Mouse (Mus musculus) MN1 (cell line): ENCODE results near the gene Zfp874a.
"Not testable (repeated sequence)": the region's sequence is repeated elsewhere in the genome, so short reads cannot be mapped to it uniquely, and the experiment has no call there.

Source experiments
- DNase-seq: peaks from one replicate; pipeline ENCODE4 v3.0.0-alpha.2; 2016; ENCODE audit warnings: low spot score

Gene Zfp874a

DNA sequence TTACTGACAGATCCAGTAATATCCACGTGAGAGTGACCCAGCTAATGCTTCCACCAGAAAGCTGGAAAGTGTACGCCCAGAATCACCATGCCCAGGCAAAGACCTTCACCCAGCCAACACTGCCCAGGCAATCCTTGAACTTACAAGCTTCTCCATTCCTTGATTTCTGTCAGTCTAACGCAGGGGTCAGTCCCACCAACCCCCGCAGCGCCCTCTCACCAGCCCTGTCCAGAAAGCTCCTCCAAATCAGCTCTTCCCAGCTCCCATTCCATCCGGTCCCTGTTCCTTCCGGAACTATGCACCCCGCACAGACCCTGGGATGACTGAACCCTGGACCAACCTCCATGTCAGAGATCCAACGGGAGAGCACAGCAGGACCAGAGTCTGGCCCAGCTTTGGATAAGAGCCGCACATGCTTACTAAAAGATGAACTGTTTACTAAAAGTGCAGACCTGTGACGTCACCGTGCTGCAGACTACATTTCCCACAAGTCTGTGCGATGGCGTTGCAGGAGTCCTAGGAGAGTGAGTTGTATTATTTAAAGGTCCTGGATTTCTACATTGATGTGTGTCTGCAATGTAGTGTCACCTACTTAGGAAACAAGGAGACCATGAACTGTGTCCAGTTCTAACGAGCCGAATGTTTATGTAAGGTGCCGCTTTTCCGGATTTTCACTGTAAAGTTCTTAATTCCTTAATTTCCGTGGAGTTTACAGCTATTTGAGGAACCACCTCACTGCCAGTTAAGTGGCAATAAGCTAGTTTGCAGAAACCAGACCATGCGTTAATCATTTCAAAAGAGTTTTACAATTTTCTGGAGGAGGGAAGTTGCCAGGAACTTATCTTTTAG, at the start of gene Zfp874a:
Gene Zfp874a (minus strand): TSS at position 453 of the 849 bp plus-strand sequence.
- DNase-seq: peak; percentile 88

- no peak for DNase-seq
Observed at GRCm38 (mm10) chr13:67500908-67501307, 49.5 kb upstream of the Zfp874a start.

DNA sequence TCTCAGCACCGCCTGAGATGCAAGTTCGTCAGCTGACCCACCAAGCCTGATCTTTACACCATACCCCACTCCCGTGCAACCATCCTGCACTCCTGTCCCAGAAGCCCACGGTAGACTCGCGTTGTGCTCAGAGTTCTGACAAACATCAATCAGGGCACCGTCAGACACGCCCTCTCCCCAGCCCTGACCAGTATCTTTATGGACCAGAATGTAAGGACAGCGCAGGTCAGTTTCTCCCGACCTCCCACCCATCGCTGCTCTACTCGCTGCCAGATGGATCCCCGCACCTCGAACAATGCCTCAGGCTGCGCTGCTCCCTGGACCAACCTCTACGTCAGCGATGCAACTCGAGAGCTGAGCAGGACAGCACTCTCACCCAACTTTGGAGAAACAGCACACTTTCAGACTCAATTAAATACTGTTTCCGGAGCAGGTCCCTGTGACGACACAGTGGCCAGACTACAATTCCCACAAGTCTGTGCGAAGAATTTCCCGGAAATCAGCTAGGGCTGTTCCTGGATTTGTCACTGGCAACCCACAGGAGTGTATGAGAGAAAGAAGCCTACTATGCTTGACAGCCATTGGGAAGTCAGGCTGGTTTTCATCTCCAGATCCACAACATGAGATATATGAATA, 48.8 kb upstream of the Zfp874a start, which contains the start of gene Zfp58:
Gene Zfp58 (minus strand): TSS at position 472 of the 636 bp plus-strand sequence.
- peak; percentile 87 for DNase-seq

- DNase-seq: no peak
Observed at GRCm38 (mm10) chr13:67495631-67496030, 44.2 kb upstream of the Zfp874a start.

GRCm38 (mm10) chr13:67484424-67484811, 33.0 kb upstream of the Zfp874a start:
- no peak for DNase-seq

DNA sequence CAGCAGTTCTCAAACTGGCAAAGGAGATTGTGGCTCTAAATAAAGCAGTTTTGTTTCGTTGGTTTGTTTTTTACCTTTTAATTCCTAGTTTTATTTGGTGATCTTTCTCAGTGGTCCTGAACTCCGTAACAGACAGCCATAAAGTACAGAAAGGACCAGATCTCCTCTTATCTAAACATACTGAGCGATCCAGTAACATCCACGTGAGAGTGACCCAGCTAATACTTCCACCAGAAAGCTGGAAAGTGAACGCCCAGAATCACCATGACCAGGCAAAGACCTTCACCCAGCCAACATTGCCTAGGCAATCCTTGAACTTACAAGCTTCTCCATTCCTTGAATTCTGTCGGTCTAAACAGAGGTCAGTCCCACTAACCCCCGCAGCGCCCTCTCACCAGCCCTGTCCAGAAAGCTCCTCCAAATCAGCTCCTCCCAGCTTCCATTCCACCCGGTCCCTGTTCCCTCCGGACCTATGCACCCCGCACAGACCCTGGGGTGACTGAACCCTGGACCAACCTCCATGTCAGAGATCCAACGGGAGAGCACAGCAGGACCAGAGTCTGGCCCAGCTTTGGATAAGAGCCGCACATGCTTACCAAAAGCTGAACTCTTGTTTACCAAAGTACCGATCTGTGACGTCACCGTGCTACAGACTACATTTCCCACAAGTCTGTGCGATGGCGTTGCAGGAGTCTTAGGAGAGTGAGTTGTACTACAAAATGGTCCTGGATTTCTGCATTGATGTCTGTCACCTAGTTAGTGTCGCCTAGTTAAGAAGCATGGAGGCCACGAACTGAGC, 32.4 kb upstream of the Zfp874a start, which contains the start of gene Zfp874b:
Gene Zfp874b (minus strand): TSS at position 634 of the 799 bp plus-strand sequence.
- peak; percentile 88 for DNase-seq

- peak; percentile 24 for DNase-seq
Observed at GRCm38 (mm10) chr13:67481528-67481927, 30.1 kb upstream of the Zfp874a start.

DNA sequence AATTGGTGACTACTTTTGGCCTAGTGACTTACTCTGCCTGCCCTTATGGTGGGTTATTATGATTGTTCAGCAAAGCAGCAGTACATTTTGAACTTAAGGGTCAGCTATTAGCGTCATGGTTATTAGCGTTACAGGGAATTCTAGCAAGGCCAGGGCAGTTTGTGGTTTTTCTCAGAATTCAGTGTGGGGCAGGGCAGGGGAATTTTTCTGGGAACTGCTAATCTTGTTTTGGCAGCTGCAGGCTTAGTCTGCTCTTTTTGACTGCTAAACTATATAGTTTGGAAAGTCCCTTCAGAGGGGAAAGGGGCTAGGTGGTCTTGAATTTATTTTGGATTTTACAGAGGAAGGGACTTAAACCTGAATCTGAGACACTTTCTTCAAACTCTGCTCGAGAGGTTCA, 17.9 kb upstream of the Zfp874a start:
- DNase-seq: no peak

GRCm38 (mm10) chr13:67463506-67464185, 12.2 kb upstream of the Zfp874a start:
- DNase-seq: not testable (repeated sequence)

DNA sequence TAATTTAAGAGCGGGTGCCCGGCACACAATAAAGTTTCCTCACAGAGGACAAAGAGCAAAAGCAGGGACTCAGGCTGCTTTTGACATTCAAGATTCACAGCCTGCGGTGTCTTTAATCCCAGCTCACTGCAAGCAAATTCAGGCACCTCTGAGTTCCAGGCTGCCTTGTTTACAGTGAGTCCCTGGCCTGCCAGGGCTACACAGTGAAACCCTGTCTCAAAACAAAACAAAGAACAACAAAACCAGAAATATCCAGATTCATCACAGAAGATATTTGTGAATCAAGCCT, 541 bp upstream of the Zfp874a start:
- peak; percentile 17 for DNase-seq

DNA sequence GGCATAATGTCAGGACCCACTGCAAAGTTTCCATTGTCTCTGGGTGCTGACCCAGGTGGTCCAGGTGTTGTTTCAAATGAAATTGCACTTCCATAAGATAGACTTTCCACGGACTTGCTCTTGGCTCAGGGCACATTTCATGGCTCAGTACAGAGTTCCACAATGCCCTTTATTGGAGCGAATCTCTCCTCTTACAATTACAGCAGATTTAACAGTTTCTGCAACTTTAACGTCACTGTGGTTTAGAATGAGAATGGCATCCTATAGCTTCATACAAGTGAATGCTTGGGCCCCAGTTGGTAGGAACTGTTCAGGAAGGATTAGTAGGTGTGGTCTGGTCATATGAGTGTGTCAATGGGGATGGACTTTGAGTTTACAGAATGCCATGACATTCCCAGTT, 14.3 kb downstream of the Zfp874a start:
- not testable (repeated sequence) for DNase-seq

DNA sequence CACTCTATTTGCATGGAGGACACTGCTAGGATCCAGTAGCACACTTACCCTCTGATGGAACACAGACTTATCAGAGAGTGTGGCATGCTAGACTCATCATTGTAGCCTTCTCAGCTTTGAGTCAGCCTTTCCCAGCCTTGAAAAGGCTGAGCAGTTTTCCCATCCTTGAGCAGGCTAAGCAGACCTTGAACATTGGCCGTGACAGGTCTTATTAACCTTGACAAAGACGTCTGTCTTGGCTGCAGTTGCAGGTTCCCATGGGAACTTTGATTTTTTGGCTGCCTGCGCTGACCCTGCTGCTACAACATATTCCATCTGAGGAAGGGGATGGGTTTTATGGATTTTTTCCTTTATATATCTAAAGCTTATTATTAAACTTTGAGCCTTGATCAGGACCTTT, 23.3 kb downstream of the Zfp874a start:
- no peak for DNase-seq

DNA sequence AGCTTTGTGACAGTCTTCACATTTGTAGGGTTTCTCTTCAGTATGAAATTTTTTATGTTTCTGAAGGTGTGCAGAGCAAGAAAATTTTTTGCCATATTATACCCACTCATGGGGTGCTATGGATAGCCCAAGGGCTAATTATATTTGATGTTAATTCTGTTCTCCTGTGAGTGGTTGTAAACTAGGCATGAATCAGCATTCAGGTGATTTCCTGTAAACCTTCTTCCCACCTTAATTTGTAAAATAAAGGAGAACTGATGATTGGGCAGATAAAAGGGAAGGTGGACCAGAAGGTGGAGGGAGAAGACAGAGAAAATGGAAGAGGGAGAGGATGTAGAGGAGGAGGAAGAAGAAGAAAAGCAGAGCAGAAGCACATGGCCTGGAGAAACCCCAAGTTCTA, 25.7 kb downstream of the Zfp874a start:
- DNase-seq: not testable (repeated sequence)

DNA sequence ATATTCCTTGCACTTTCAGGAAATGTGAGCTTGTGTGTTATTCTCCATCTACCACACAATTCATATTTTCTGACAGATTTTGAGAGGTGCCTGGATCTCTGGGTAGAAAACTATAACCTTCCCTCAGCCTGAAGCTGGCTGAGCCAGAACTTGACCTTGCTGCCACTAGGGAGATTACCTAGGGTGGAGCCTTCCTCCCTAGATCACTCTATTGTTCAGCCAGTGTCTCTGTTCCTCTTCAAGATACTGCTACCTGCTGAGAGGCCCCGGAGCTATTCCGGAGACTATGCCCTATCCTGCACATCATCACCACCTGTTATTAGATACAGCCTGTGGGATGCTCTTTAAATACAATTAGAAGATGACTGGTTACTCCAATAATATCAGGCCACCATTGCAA, 28.9 kb downstream of the Zfp874a start:
- DNase-seq: not testable (repeated sequence)

DNA sequence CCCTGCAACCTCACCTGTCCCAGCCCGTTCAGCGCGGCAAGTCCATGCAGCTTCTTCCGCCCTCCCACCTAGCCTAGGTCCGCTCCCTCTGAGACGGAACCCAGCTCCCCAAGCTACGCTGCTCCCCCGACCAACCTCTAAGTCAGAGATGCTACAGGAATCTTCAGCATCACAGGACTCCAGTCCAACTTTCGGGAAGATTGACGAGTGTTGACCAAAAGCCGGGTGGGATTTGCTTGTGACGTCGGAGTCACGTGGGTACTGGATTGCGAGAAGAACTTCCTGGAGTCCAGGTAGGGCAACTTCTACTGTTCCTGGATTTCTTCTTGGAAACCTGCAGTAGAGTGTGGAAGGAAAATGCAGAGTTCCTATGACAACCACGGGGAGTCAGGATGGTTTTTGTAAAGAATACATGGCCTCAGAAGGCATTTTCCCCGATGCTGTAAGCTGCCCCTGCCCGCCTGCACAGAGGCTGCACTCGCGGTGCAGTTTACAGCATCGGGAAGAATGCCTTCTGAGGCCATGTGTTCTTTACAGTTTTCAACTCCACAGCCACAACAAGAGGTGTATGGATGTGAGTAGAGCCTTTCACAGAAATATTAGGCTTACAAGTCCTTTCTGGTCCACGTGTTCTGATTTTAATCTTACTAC, 30.1 kb downstream of the Zfp874a start, which contains the start of gene Zfp459:
Gene Zfp459 (minus strand): TSS at position 212 of the 651 bp plus-strand sequence.
- DNase-seq: peak; percentile 13

DNA sequence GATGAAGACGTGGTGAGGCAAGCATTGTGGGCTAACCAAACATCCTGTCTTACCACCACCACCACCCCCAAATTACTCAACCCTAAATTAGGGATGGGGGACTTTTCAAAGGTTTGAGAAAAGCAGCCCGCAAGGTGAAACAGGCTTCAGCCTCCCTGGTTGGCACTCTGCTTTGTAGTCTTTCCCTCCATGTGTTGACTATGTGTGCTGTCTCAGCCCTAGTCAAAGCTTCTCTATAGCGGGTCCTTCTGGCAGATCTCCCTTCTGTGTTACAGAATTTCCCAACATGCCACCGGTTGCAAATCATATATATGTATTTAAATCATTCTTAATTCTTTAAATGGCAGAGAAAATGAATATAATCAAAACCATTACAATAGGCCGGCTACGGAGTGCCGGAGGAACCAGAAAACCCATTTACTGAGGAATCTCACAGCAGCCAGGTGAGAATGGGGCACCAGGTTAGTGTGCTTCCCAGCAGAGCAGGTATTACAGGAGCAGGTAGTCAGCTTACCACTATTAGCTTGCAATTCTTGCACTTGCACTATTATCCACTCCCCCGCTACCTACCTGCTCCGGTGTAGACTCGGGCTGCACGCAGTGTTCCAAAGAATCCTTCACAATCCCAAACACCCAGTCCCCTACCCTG, 30.7 kb downstream of the Zfp874a start:
- DNase-seq: no peak

DNA sequence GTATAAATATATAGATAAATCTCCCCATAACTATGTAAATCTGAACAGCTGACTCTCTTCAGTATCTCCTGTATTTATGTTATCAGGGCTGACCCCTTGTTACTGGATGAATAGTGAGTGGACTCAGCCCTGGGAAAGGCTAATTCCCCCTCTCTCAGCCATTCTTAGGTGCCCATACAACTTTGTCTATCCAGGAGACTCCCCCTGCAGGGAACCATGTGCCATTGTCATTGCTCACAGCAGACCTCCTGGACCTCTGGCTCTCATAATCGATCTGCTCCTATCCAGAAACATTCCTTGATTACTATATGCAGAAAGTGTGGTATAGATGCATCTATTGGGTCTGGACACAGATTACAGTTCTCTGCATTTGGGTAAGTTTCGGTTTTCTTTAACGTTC, 34.6 kb downstream of the Zfp874a start:
- no peak for DNase-seq

GRCm38 (mm10) chr13:67415759-67416158, 35.7 kb downstream of the Zfp874a start:
- no peak for DNase-seq

DNA sequence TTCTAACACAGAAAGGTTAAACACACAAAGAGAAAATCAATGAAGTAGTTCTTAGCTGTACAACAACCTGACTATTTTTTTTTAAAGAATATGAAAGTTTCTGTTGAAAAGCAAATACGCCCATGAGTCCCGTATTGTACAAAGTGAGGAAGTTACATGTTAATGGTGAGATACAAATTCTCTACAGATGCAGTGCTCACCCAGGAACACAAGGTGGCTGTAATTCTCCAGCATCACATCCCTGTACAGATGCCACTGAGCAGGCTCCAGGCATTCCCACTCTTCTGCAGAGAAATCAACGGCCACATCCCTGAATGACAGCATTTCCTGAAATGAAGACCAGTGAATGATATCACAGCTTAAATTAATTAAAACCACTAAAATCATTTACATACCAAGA, 37.8 kb downstream of the Zfp874a start:
- DNase-seq: not testable (repeated sequence)

GRCm38 (mm10) chr13:67399183-67399903, 52.1 kb downstream of the Zfp874a start, which contains the start of gene Zfp429:
Gene Zfp429 (minus strand): TSS chr13:67399819.
- DNase-seq: not testable (repeated sequence)
